Mouse (Mus musculus) limb, embryonic 12.5 days (tissue): Measurements from ENCODE around the gene Colq. TPM values are rescaled to one million over a fixed set of nuclear protein-coding genes. Genes with fewer than 3 reads are reported as not detected.

ENCODE experiments used
- ATAC-seq: fragments of 200-750 bp; cut with Nextera tagmentation; 2 replicates; pipeline ENCODE4 v1.8.0; 2017; ENCODE audit warnings: low read depth, moderate TSS enrichment; ENCODE audit not compliant: insufficient number of reproducible peaks, insufficient read depth, low FRiP score, low TSS enrichment
- H3K27ac ChIP-seq: fragments of 300-500 bp; sonication (generic); 2 replicates; pipeline ENCODE4 v1.5.1; 2016; ENCODE audit warnings: mild to moderate bottlenecking, moderate library complexity
- H3K27me3 ChIP-seq: fragments of 300-500 bp; sonication (generic); 2 replicates; pipeline ENCODE4 v1.6.1; 2016; ENCODE audit warnings: mild to moderate bottlenecking, moderate library complexity
- H3K36me3 ChIP-seq: fragments of 300-500 bp; sonication (generic); 2 replicates; pipeline ENCODE4 v1.6.1; 2016; ENCODE audit warnings: mild to moderate bottlenecking, moderate library complexity
- H3K4me1 ChIP-seq: fragments of 300-500 bp; sonication (generic); replicated peaks from 2 replicates; pipeline ENCODE4 v1.6.1; 2016
- H3K4me2 ChIP-seq: fragments of 300-500 bp; sonication (generic); 2 replicates; pipeline ENCODE4 v1.6.1; 2016; ENCODE audit warnings: mild to moderate bottlenecking, moderate library complexity
- H3K4me3 ChIP-seq: fragments of 300-500 bp; sonication (generic); replicated peaks from 2 replicates; pipeline ENCODE4 v1.5.1; 2016; ENCODE audit warnings: mild to moderate bottlenecking
- H3K9ac ChIP-seq: fragments of 300-500 bp; sonication (generic); replicated peaks from 2 replicates; pipeline ENCODE4 v1.6.1; 2016; ENCODE audit warnings: mild to moderate bottlenecking, moderate library complexity
- H3K9me3 ChIP-seq: fragments of 300-500 bp; sonication (generic); 2 replicates; pipeline ENCODE4 v1.6.1; 2016; ENCODE audit warnings: mild to moderate bottlenecking, moderate library complexity
- WGBS: fragments of 180-500 bp; shearing (Covaris S2); methylation state at CpG from one replicate; pipeline ENCODE4 v1.1.7; 2016; 5-methylcytosine and 5-hydroxymethylcytosine counted together
- polyA plus RNA-seq: library from polyadenylated mRNA; unstranded; fragments of >200 nt; fragmentation: Nextera tagmentation; extraction: Ambion mirVana; gene quantifications from 2 replicates; pipeline ENCODE4 v1.2.1, GENCODE M21; 2016

Gene Colq
- polyA plus RNA-seq, 1 experiment from 2014 or later, result 1.2 TPM

DNA sequence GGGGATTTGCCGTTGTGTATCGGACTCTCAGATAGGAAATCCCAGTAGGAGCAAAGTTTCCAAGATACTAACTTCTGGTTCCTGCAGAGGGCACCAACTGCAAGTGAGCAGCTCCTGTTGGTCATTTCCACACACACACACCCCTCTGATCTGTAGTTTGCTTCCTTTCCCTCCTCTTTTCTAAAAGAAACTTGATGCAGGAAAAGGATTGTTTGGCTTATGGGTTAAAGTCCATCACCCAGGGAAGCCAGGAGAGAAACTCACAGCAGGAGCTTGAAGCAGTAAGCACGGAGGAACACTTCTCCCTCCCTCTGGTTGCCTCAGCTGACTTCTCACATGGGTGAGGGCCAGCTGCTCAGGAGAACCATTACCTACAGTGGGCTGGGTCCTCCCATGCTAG is 72.0 kb downstream of the Colq start:
- Histone ChIP-seq H3K27me3 (no peaks in the 10 kb centered on the region), H3K4me3 (no peak overlapping the region), H3K4me1 (no peaks in the 10 kb centered on the region), H3K9ac (no peak overlapping the region), H3K36me3 (no peaks in the 10 kb centered on the region), H3K27ac (no peak overlapping the region), H3K4me2 (no peak overlapping the region), H3K9me3 (peaks cover 11% of the 10 kb centered on the region; the same call in 1 of the 2 replicates)
- no peak for ATAC-seq
- 56% methylated on average over 3 of the region's 3 CpGs for WGBS

DNA sequence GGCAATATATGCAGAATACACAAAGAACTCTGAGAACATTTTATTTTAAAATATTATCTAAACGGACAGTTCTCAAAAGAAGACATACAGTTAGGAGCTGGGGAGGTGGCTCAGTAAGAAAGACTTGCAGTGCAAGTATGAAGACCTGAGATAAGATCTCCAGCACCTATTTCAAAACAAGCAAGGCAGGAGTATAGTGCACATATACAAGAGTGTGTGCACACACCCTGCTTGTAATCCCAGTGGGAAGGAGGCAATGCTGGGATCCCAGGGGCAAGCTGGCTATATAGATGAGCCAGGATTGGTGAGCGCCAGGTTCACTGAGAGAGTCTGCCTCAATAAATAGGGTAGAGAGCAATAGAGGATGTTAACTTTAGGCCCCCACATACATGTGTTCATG is 75.2 kb downstream of the Colq start:
- no peak overlapping the region for H3K27ac ChIP-seq
- no peak overlapping the region for H3K9ac ChIP-seq
- no peaks in the 10 kb centered on the region for H3K27me3 ChIP-seq
- ATAC-seq, result no peak
- peaks cover 6% of the 10 kb centered on the region; the same call in 1 of the 2 replicates for H3K36me3 ChIP-seq
- no peak overlapping the region for H3K4me2 ChIP-seq
- 88% methylated on average over 2 of the region's 2 CpGs for WGBS
- peaks cover 17% of the 10 kb centered on the region; the same call in 1 of the 2 replicates for H3K9me3 ChIP-seq
- H3K4me1 ChIP-seq, result no peaks in the 10 kb centered on the region
- H3K4me3 ChIP-seq, result no peak overlapping the region

DNA sequence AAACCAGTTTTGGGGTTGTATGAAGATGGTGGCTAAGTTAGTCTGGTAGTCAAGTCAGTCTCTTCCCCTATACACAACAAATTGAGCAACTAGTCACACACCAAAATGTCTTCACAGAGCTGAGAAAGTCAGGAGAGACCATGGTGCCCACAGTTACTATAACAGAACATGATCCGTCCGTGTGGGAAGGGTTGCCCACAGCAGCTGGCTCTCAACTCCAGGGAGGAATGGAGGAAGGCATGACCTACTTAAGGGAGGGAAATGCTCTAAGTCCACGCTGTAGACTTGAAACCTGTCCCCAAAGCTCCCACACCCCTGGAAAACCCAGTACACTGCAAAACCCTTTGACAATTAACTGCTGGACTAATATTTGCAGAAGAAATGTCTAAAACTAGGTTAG is 80.8 kb downstream of the Colq start:
- H3K4me3 ChIP-seq, result no peak overlapping the region
- WGBS, result 90% methylated on average over 3 of the region's 3 CpGs
- no peaks in the 10 kb centered on the region for H3K27me3 ChIP-seq
- no peak overlapping the region for H3K27ac ChIP-seq
- peaks cover 17% of the 10 kb centered on the region; the same call in 1 of the 2 replicates for H3K9me3 ChIP-seq
- H3K36me3 ChIP-seq, result peaks cover 56% of the 10 kb centered on the region
- no peaks in the 10 kb centered on the region for H3K4me1 ChIP-seq
- H3K4me2 ChIP-seq, result no peak overlapping the region
- H3K9ac ChIP-seq, result no peak overlapping the region
- no peak for ATAC-seq

DNA sequence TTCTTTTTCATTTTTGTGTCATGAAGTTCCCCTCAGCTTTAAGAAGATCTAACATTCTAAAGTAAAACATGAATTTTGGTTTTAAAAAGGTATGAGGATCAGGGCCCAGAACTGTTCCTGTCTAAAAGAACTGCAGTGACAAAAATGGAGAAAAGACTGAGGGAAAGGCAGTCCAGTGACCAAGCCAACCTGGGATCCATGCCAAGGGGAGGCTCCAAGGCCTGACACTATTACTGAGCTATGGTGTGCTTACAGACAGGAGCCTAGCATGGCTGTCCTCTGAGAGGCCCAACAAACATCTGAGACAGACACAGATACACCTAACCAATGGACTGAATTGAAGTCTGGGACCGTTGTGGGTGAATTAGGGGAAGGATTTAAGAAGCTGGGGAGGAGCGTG is 81.2 kb downstream of the Colq start:
- no peak overlapping the region for H3K4me3 ChIP-seq
- no peak overlapping the region for H3K4me2 ChIP-seq
- peaks cover 13% of the 10 kb centered on the region; the same call in 1 of the 2 replicates for H3K9me3 ChIP-seq
- WGBS, result 93% methylated on average over 2 of the region's 2 CpGs
- ATAC-seq, result no peak
- H3K9ac ChIP-seq, result no peak overlapping the region
- no peak overlapping the region for H3K27ac ChIP-seq
- peaks cover 60% of the 10 kb centered on the region for H3K36me3 ChIP-seq
- H3K27me3 ChIP-seq, result no peaks in the 10 kb centered on the region
- no peaks in the 10 kb centered on the region for H3K4me1 ChIP-seq

DNA sequence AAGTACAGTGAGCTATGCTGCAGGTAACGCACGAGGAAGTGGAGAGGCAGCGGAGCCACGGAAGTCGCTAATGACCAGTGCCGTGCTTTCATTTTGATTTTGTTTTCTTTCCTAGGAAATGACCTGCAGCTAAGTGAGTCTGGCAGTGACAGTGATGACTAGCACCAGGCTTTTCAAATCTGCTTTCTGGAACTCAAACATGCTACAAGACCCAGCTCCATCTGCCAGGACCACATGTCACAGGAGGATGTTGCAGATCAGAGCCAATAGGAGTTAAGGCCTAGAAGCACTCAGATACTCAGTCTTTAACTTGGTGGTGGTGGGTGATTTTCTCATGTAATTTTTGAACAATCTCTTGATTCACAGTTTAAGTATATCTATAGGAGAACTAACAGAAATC is 84.7 kb downstream of the Colq start:
- no peak overlapping the region for H3K9ac ChIP-seq
- ATAC-seq, result no peak
- no peak overlapping the region for H3K4me2 ChIP-seq
- H3K36me3 ChIP-seq, result peaks cover 91% of the 10 kb centered on the region
- no peak overlapping the region for H3K27ac ChIP-seq
- H3K4me3 ChIP-seq, result no peak overlapping the region
- no peaks in the 10 kb centered on the region for H3K27me3 ChIP-seq
- H3K9me3 ChIP-seq, result no peaks in the 10 kb centered on the region
- H3K4me1 ChIP-seq, result no peaks in the 10 kb centered on the region
- WGBS, result 94% methylated on average over 6 of the region's 6 CpGs

- Histone ChIP-seq H3K4me1 (no peaks in the 10 kb centered on the region), H3K4me3 (no peak overlapping the region), H3K9me3 (no peaks in the 10 kb centered on the region), H3K27me3 (no peaks in the 10 kb centered on the region), H3K4me2 (no peak overlapping the region), H3K27ac (no peak overlapping the region), H3K36me3 (peaks cover 97% of the 10 kb centered on the region), H3K9ac (no peak overlapping the region)
- 95% methylated on average over 13 of the region's 13 CpGs for WGBS
- no peak for ATAC-seq
Measured at GRCm38 (mm10) chr14:31503406-31503805, 87.7 kb downstream of the Colq start.

- no peaks in the 10 kb centered on the region for H3K9me3 ChIP-seq
- WGBS, result 88% methylated on average over 1 of the region's 1 CpGs
- H3K9ac ChIP-seq, result no peak overlapping the region
- no peak overlapping the region for H3K4me2 ChIP-seq
- peaks cover 65% of the 10 kb centered on the region for H3K36me3 ChIP-seq
- H3K27ac ChIP-seq, result no peak overlapping the region
- no peaks in the 10 kb centered on the region for H3K27me3 ChIP-seq
- H3K4me1 ChIP-seq, result peaks cover 12% of the 10 kb centered on the region
- no peak overlapping the region for H3K4me3 ChIP-seq
- ATAC-seq, result no peak
Measured at GRCm38 (mm10) chr14:31499526-31499925, 91.6 kb downstream of the Colq start.

GRCm38 (mm10) chr14:31496241-31496646 is 94.9 kb downstream of the Colq start:
- ATAC-seq, result no peak
- no peak overlapping the region for H3K27ac ChIP-seq
- peak overlapping the region; percentile 87 for H3K9ac ChIP-seq
- peaks cover 22% of the 10 kb centered on the region for H3K4me1 ChIP-seq
- H3K27me3 ChIP-seq, result no peaks in the 10 kb centered on the region
- H3K36me3 ChIP-seq, result peaks cover 51% of the 10 kb centered on the region
- WGBS, result 53% methylated on average over 7 of the region's 7 CpGs
- peak overlapping the region; percentile 91 for H3K4me2 ChIP-seq
- H3K4me3 ChIP-seq, result peak overlapping the region; percentile 87
- H3K9me3 ChIP-seq, result no peaks in the 10 kb centered on the region

- Histone ChIP-seq H3K27ac (peak overlapping the region; percentile 93), H3K4me3 (peak overlapping the region; percentile 87), H3K4me2 (peak overlapping the region; percentile 91), H3K27me3 (no peaks in the 10 kb centered on the region), H3K9me3 (no peaks in the 10 kb centered on the region), H3K9ac (peak overlapping the region; percentile 87), H3K4me1 (peaks cover 22% of the 10 kb centered on the region), H3K36me3 (peaks cover 50% of the 10 kb centered on the region)
- no peak for ATAC-seq
- WGBS, result 5% methylated on average over 8 of the region's 8 CpGs
Measured at GRCm38 (mm10) chr14:31495538-31495937, 95.6 kb downstream of the Colq start.

GRCm38 (mm10) chr14:31494975-31495455 is 96.1 kb downstream of the Colq start, which contains the start of gene Mettl6:
Gene Mettl6 (minus strand): TSS chr14:31495040.
- ATAC-seq, result peak; percentile 86
- peak within 1 kb of the TSS; percentile 93 for H3K27ac ChIP-seq
- peak within 1 kb of the TSS; percentile 91 for H3K4me2 ChIP-seq
- H3K9ac ChIP-seq, result peak within 1 kb of the TSS; percentile 87
- H3K27me3 ChIP-seq, result no peaks in the 10 kb centered on the region
- under 1% methylated on average over 49 of the region's 49 CpGs for WGBS
- peaks cover 22% of the 10 kb centered on the region for H3K4me1 ChIP-seq
- H3K9me3 ChIP-seq, result no peaks in the 10 kb centered on the region
- peaks cover 49% of the 10 kb centered on the region for H3K36me3 ChIP-seq
- H3K4me3 ChIP-seq, result peak within 1 kb of the TSS; percentile 87

DNA sequence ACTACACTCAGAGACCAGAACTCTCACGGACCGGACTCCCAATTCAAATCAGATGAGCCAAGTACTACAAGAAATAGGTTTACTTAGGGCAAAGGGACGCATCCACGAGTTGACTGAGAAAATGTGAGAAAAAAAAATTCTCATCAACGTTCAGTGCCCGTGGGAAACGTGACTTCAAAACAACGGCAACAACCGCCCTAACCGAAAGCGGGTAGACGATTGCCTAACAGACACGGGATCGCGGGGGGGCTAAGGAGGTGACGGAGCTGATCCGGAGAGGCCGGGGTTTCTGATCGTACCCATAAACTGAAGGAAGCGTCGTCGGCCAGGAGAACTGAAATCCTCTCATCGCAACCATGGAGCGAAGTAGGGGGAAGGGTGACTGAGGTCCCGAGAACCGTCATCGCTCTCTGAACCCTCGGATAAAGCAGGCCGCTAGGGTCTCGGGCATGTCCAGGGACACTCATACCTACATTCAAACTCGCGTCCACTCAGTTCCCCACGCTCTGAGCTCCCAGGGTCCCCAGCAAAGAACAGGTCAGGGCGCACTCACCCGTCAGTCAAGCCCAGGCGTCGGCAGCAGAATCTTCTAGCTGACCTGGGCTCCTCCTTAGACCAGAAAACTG is 96.7 kb downstream of the Colq start, which contains the start of gene Eaf1:
TSS of gene Eaf1 (plus strand) at position 51 of the 626 bp plus-strand sequence.
- peak within 1 kb of the TSS; percentile 87 for H3K9ac ChIP-seq
- peak within 1 kb of the TSS; percentile 91 for H3K4me2 ChIP-seq
- H3K9me3 ChIP-seq, result no peaks in the 10 kb centered on the region
- H3K27ac ChIP-seq, result peak within 1 kb of the TSS; percentile 93
- no peaks in the 10 kb centered on the region for H3K27me3 ChIP-seq
- peaks cover 22% of the 10 kb centered on the region for H3K4me1 ChIP-seq
- peaks cover 49% of the 10 kb centered on the region for H3K36me3 ChIP-seq
- ATAC-seq, result peak; percentile 31; the same call in 1 of the 2 replicates
- WGBS, result 1% methylated on average over 37 of the region's 37 CpGs
- peak within 1 kb of the TSS; percentile 87 for H3K4me3 ChIP-seq
